Mouse (Mus musculus): ENCODE measurements around the gene Tia1.
"Not testable (repeated sequence)": the region's sequence is repeated elsewhere in the genome, so short reads cannot be mapped to it uniquely, and the experiment has no call there.

Tia1 gene

DNA sequence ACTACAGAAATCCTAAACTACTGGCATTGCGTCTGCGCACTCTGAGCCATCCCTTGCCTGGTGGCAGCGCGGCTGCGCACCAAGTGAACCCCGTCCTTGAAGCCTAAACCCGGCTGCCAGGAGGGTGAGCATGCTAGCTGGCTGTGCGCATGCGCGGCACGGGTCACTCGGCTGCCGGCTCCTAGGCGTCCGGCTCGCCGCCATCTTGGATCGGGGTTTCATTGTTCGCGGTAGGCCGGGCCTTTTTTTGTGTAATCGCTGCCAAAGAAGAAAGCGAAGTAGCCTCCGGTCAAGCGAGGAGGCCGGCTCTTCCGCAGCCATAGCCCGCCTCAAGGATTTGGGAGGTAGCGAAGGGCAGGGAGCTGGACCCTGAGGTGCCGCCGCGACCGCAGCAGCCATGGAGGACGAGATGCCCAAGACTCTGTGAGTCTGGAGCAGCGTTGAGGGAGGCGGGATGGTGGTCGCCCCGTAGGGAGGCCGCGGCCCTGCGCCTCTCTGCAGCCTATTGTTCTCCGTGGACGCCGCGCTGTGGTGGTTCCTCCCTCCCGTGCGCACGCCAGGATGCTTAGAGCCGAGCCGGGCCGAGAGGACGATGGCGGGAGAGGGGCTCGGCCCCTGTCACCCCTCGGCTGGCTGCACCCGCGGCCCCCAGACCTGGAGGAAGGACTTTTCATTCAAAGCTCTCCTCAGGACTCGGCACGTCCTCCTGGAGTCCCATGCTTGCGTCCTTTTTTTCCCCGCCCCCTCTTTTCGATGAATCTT lies at the start of gene Tia1:
Tia1 (plus strand) TSS at position 120 of the 762 bp plus-strand sequence.
- DNase-seq (ENCODE audit: low spot score), result peak; percentile 100

DNA sequence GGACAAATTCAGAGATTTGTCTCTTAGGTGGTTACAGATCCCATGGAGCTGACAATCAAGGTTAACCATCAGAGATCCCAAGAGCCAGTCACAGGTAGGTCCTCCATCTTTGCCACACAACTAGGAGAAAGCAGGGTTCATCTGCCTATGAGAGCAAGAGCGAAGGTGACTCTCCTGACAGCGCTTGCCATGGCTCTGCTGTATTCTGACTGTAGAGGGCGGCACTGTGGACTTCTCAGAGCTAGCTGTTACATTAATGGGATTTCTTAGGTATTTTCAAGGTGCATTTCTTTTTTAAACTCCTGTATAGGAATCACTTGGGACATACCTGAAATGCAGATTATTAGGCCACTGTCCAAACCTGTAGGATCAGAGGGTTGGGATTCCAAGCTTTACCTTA lies 49.1 kb upstream of the Tia1 start:
- DNase-seq (ENCODE audit: low spot score), result no peak

DNA sequence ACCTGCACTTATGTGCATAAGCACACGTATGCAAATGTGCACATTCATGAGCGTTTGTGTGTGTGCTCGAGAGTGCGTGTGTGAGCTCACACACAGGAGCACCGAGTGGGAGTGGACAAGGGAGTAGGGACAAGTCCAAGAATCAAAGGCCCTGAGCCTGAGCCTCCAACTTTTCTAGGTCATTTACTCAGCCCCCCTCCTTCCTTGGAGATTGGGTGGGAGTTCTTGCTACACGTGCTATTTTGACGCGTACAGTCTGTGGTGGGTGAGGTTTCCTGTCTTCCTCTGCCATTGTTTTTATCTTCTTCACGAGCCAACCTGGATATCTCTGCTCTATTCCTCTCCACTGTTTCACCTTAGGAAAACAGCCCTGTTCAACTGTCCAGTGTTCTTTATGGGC lies 47.1 kb upstream of the Tia1 start:
- no peak for DNase-seq (ENCODE audit: low spot score)

DNA sequence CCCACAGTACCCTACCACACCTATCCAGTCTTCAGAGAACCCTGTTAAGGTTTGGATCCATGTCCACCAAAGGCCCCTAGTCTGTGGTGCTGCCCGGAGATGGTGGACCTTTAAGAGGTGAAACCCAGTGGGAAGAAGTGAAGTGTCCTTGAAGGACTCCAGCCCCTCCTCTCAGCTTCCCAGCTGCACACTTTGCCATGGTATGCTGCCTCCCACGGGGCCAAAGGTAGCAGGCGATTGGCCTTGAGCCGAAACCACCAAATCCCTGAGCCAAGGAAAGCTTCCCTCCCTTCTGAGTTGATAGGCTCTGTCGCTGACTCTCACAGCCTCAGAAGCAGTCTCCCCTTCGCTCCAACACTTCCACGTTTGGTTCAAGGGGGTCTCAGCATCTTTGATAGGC lies 43.3 kb upstream of the Tia1 start:
- peak; percentile 38 for DNase-seq (ENCODE audit: low spot score)

DNA sequence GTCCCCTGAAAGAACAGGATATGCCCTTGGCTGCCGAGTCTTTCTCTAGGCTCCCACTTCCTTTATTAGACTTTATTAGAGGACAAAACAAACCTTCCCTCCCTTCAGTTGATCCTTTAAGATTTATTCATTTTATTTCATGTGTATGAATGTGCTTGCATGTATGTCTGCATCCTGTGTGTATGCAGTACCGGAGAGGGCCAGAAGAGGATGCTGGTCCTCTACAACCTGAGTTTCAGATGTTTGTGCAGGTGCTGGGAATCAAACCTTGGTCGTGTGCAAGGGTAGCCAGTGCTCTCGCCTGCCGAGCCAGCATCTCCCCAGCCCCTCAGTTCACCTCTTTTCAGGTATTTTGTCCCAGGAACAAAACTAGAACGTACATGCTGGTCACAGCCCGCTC lies 42.6 kb upstream of the Tia1 start:
- DNase-seq (ENCODE audit: low spot score), result no peak

DNA sequence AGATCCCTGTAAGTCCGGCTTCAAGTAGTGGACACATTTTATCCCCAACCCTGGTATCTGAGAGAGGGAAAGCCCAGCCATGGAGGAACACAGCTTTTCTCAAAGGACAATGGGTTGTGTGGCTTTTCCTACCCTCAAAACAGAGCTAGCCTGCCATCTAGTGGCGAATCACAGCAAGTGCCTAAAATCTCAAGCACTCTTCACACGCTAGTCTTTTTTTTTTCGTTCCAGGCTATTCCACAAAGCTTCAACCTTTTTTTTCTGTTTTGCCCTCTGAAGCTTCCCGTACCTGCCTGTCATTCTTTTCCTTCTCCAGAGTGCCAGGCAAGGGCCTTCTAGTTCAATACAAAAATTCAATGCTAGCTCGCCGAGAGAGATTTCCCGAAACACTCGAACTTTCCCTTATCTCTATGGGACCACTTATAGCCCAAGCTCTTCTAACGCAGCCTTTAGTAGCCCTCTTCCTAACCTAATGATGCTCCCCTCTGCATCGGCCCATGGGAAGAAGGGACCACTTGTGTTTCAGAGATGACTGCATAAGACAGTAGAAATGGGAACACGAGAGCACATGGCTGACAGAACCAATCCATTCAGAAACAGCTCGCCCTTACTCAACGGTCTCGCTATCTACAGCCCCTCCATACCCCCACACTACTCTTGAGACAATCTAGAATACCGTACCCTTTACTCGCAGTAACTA lies 39.4 kb upstream of the Tia1 start:
- peak; percentile 95 for DNase-seq (ENCODE audit: low spot score)

DNA sequence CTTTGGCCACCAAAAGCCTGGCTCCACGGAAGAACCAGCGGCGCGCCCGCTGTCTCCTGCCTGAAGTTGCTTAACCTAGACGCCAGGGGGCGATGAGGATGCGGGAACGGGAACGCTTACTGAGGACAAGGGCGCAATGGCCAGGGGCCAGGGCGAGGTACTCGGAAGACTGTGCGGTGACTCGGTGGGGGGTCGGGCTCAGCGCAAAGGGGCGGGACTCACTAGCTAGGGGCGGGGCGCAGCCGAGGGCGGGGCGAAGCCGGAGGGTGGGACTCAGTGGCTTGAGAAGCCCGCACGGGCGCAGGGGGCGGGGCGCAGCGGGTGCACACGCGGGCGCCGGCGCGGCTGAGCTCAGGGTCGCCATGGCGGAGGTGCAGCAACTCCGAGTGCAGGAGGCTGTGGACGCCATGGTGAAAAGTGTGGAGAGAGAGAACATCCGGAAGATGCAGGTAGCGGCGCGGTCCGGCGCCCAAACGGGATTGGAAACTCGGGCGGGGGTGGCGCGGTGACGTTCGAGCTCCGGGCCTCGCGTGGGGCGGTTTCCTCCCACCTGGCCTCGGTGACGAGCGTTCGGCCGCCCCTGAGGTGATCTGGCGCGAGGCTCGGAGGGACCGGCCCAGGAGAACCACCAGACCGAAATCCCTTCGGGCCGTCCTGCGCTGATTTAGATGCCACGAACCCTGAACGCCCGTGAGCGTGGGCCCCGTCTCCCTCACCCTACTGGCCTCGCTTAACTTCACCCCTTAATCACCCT lies 38.5 kb upstream of the Tia1 start, which contains the start of gene Fam136a:
Fam136a (plus strand) TSS at position 276 of the 754 bp plus-strand sequence.
- peak; percentile 100 for DNase-seq (ENCODE audit: low spot score)

DNA sequence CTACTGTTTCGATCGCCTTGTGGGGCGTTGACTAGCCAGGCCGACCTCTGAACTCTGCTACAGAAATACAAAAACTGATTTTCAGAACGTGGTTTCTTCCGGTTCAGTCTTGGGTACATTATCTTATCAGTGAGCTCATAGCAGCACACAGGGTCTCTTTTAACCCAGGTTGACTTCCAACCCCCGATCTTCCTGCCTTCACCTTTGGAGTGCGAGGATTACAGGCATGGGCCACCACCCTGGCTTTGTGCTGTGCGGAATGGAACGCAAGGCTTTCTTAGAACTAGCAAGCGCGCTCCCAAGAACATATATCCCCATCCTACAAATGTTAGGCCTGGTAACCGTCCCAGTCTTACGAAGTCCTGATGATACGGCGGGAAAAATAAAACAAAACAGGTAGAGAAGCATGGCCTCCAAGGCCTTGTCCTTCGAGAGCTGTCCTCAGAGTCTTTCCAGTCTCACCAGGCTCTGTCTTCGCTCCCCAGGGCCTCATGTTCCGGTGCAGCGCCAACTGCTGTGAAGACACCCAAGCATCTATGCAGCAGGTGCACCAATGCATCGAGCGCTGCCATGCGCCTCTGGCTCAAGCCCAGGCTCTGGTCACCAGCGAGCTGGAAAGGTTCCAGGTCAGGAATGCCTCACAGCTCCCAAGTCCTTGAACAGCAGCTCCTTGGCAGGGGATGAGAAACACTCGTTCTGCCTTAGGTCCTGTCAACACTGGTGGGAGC lies 37.7 kb upstream of the Tia1 start:
- DNase-seq (ENCODE audit: low spot score), result peak; percentile 51

DNA sequence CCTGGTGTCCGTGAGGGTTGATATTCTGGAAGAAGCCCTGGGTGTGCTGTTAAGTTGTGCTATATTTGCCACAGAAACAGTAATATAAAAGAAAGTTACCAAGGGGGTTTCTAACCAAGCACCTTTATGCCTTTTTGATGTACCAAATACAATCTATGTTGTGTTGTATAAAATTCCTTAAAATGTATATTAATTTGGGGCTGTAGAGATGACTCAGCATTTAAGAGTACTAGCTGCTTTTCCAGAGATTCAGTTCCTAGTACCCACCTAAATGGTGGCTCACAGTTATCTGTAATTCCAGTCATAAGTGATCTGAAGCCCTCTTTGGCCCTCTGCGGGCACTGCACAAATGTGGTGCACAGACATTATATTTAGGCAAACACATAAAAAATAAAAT lies 37.2 kb upstream of the Tia1 start:
- DNase-seq (ENCODE audit: low spot score), result no peak

DNA sequence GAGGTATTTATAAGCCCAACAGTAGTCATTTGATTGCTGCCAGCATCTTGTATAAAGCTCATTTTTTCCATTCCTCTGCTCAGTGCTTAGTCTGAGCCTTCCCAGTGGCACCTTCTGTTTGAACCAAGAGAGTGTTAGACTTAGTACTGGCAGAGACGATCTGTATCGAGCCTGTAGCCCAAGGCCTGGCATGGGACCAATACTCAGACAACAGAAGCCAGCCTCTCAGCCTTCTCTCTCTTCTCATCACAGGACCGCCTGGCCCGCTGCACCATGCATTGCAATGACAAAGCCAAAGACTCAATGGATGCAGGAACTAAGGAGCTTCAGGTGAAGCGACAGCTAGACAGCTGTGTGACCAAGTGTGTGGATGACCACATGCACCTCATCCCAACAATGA lies 35.5 kb upstream of the Tia1 start:
- DNase-seq (ENCODE audit: low spot score), result no peak

DNA sequence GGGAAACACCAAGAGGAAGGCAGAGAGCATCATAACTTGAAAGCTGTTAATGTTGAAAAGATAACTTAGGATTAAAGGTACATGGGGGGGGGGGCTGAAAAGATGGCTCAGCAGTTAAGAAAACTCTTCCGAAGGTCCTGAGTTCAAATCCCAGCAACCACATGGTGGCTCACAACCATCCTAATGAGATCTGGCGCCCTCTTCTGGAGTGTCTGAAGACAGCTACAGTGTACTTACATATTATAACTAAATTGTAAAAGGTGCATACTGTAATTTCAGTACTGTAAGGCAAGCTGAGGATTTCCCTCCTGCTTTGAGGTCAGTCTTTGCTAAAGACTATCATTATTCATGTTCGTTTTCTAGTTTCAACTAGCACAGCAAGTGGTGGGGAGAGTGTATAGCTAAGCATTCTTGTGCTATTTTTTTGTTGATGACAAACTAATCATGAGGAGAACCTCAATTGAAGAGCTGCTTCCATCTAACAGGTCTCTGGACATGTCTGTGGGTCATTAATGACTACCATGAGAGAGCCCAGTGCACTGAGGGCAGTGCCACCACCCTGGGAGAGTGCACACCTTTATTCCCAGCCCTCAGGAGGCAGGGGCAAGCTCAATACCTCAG lies 33.8 kb upstream of the Tia1 start:
- DNase-seq (ENCODE audit: low spot score), result peak; percentile 59

DNA sequence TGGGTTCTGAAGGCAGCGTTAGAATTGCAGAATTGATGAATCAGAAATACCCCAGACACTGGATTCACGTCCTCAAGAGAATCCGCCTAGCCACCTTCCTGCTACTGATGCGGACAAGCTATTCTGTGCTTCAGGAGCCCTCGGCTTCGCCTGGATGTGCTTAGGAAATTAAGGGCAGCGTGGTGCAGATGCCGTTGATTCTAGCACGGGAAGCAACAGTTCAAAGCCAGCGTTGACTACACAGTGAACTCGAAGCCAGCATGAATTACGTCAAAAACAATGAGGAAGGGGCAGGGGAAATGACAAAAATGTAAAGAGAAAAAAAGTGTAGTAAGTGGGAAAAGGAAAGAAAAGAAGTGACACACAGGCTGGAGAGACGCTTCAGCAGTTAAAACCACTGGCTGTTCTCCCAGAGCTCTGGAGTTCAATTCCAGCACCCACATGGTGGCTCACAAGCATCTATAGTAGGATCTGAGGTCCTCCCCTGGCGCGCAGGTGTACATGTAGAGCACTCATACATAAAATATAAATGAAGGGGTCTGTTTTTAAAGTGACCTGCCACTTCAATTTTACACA lies 33.2 kb upstream of the Tia1 start, which contains the start of gene Snrpg:
Snrpg (plus strand) TSS at position 541 of the 576 bp plus-strand sequence.
- DNase-seq (ENCODE audit: low spot score), result no peak

DNA sequence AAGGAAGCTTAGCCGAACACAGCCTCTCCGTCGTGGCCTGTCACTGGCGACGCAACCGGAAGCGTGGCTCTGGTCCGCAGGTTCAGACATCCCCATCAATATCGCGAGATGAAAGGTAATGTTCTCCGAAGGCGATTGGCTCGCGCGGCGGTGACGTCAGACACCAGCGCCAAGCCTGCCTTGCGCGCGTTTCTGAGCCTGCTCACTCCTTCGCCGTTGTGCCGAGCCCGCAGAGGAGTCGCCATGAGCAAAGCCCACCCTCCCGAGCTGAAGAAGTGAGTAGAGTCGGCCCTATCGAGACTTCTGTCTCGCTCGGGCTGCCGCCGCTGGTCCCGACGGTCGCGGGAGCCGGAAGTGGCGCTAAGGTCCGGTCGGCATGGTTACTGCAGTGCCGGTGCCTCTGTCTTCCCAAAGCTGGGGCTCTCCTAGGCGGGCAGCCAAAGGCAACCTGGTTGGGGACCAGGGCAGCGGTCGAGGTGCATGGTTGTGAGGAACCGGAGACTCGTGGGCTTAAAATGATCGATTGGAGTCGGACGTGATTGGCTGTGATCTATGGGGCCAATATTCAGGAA lies 32.6 kb upstream of the Tia1 start:
- peak; percentile 97 for DNase-seq (ENCODE audit: low spot score)

DNA sequence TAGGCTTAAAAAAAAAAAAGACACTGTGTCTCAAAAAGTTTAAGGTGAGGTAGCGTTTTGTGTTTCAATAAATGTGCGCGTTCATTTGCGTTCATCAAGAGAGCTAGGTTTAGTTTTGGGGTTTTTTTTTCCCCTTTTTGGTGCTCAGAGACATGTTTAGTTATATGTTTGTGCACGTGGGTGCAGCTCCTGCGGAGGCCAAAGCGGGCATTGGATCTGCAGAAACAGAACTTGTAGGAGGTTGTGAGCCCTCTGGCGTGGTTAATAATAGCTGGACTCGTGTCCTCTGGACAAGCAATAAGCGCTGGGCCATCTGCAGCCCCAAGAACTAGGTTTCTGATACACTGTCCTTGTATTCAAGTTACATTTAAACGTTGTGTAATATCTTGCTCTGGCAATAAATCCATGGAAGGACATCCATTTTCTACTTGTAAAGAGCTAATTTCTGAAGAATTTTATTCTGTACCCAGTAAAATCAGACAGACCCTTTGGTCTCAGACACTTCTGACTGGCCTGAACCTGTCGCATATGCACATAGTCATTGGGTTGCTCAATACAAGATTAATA lies 32.0 kb upstream of the Tia1 start:
- no peak for DNase-seq (ENCODE audit: low spot score)

DNA sequence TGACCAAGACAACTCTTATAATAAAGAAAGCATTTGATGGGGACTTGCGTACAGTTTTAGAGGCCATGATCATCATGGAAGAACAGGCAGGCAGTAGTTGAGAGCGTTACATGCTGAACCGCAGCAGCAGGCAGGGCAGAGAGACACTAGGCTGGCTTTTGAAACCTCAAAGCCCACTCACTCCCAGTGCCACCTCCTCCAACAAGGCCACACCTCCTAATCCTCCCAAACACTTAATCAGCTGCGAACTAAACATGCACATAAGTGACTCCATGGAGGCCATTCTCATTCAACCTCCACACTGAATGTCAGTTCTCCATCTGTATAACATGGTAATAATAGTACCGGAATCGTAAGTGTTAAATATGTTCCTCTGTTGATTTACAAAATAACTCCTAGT lies 30.5 kb upstream of the Tia1 start:
- no peak for DNase-seq (ENCODE audit: low spot score)

DNA sequence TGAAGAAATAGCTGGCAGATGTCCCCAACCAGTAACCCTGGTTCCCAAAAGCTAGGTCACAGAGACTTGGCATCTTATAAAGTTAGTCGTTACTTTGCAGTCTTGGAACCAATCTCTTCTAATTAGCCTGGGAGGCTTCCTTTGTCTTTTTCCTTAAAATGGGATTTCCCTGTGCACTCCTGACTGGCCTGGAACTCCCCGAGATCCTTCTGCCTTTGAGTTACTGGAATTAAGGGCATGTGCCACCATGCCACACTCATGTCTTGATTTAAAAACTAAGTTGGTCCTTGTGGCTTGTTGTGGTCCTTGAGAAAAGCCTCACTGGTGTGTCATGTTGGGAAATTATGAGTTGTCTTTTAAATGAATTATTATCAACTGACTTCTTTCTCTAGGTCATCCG lies 25.7 kb upstream of the Tia1 start:
- peak; percentile 49 for DNase-seq (ENCODE audit: low spot score)

DNA sequence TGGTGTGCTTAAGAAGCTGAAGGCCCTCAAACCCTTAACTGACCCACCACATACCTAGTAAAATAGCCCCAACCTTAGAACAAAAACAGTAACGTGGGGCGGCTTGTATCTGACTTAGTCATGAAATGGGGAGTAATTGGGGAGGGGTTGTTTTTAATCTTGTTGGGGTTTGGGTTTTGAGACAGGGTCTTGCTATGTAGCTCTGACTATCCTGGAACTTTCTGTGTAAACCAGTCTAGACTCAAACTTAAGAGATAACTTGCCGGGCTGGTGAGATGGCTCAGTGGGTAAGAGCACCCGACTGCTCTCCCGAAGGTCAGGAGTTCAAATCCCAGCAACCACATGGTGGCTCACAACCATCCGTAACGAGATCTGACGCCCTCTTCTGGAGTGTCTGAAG lies 23.9 kb upstream of the Tia1 start:
- DNase-seq (ENCODE audit: low spot score), result not testable (repeated sequence)

DNA sequence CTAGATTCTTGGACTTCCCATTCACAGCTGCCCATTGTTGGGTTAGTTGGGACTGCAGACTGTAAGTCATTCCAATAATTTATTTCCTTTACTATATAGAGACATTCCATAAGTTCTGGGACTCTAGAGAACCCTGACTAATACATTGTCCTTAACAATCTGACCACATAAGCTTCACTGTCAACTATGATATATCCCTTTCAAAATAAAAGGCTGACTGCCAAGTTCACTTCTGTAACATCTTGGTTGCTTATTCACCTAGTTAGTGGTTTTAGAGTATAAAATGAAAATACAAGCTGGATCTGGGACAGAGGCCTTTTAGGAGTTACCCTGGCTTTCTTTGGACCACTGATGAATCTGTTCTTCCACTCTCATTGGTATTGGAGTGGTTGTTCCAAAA lies 21.5 kb upstream of the Tia1 start:
- DNase-seq (ENCODE audit: low spot score), result no peak

DNA sequence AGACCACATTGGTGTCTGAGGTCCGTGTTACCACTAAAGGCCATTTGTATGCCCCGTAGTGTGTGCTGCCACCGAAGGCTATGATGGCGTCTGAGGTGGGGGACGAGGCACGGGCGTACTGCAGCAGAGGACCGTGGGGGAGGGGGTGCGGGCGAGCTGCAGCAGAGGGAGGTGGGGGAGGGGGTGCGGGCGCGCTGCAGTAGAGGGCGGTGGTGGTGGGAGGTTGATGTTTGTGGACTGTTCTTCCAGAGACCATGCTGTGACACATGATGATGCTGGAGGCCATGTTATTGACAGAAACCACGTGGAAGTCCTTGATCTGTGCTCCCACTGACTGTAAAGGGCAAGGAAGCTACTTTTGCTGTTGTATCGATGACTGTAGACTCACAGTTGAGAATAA lies 20.6 kb upstream of the Tia1 start:
- DNase-seq (ENCODE audit: low spot score), result no peak

DNA sequence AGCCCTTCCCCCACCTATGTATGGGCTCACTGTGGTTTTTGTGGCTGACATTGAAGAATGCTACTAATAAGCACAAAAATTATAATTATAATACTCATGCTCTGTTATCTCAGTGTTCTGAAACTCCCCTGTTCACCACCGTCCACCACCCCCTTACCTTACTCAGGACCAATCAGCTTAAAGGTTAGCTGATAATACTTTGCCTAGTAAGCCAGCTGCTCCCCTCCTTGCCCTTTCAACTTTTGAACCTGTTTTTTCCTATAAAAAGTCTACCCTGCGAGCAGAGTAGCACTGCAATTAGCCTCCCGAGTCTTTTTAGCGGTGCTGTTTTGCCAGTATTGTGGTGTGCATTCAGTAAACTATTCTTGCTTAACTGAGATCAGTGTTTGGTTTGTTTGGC lies 19.3 kb upstream of the Tia1 start:
- DNase-seq (ENCODE audit: low spot score), result no peak
